Mouse (Mus musculus) spleen, postnatal 14 days (tissue): ENCODE data around the gene Prkg1.
"Not testable (repeated sequence)": the region's sequence is repeated elsewhere in the genome, so short reads cannot be mapped to it uniquely, and the experiment has no call there.

Experiments
- DNase-seq, 2 experiments: peaks; one replicate each; pipeline ENCODE4 v3.0.0; 2021 to 2022; ENCODE audit warnings: low spot score in 2 of 2

The Prkg1 gene

GRCm38 (mm10) chr19:30625391-30625790 lies 1139.4 kb downstream of the Prkg1 start:
- no peak for DNase-seq

DNA sequence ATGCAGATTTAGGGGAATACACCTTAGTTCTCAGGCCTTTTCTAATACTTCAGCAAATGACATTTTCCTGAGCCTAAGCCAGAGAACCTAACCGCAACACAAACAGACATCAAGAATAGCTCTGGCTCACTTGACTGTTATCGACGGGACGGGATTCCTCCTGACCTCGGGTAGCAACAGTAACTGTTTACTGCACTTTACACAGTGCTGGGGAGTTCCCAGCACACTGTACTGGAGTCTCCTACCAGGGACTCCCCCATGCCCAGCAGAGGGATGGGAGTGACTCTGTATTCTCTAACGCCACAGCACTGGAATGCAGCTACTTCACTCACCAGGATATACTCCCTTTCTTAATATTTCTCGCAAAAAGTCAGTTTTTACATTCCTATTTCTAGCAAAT lies 1141.2 kb downstream of the Prkg1 start:
- no peak for DNase-seq

GRCm38 (mm10) chr19:30613150-30613865 lies 1151.5 kb downstream of the Prkg1 start:
- no peak for DNase-seq

DNA sequence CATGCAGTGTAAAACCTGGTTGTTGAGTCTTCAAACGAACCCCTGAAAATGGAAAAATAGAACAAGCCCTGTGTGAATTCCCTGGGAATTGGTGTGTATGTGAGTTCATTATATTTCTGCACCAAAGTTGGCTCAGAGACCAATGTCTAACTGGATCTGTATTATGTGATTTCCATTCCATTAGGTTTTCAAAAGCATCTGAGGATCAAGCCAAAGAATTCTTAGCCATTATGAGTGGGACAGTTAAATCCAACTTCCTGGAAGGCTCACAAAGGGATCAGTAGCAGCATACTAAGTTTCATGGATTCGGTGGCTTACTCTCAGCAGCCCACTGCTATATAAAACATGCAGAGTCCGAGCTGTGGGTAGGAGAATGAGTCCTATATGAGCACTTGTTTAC lies 1178.5 kb downstream of the Prkg1 start:
- DNase-seq, result no peak

GRCm38 (mm10) chr19:30564516-30564915 lies 1200.3 kb downstream of the Prkg1 start:
- DNase-seq, result no peak

GRCm38 (mm10) chr19:30563876-30564275 lies 1201.0 kb downstream of the Prkg1 start:
- no peak for DNase-seq

DNA sequence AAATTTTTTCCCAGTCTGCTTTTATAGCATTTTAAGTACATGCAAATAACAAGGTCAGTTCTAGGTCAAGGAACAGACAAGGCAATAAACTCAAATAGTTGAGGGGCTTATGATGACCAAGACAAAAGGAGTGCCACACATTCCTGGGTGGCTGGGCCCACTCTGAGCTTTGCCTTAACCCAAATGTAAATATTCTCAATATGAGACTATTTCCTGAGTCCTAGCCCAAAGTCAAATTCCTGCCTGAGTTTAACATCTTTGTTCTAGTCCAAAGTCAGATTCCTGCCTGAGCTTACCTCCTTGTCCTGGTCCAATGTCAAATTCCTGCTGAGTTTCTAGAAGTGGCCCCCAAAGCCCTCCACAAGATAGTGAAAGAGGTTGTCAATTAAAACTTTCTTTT lies 1206.8 kb downstream of the Prkg1 start:
- DNase-seq, result no peak

DNA sequence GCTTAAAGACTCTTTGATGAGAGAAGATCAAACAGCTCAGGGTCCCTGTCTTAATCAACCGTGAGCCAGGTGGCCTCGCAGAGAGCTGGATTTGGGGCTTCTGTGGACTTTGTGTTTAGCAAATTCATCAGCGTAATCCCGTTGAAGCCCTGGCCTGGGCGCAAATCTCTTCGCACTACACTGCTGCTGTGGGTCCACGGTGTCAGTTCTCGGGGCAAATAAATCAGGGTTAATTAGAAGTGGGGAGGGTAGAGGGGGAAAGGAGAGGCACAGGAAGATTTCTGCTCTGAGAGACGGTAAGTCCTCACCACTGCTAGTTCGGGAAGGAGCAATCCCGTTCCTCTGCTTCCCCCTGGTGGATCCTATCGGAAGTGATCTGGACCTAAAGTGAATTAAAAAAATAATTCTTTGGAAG lies 1210.4 kb downstream of the Prkg1 start:
- peak in 1 of 2 experiments; percentile 19 for DNase-seq

DNA sequence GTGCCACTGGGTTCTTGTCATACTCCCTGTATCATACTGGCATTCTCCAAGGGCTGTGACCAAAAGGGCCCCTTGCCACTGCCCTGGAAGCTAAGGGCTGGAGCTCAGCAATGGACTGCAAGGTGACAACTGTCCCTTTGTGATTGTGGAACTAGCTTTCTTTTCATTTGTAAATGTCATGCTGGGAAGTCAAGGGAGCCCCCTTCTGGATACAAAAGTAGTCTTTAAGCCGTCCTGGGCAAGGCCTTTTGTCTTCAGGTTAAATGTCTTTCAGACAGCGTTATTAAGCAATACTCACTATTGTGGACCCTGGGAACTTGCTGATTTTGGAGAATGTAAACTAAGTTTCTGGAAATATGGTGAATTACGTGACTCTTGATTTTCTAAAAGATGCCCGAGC lies 1211.1 kb downstream of the Prkg1 start:
- no peak for DNase-seq

DNA sequence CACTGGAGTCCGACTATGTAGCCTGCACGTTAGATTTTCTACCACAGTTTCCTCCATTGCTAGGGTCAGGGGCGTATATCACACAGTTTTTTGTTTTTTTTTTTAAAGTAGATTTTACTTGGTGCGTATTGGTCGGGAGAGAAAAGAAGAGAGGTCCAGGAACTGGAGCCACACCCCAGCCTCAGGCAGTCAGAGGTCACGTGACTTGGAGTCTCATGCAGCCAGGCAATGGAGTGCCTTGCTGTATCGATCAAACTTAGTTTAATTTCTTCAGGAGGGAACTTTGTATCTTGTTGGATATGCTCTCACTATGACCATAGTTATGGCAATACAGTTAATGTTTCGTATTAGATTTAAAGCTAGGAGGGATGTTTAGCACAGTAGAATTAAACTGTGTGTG lies 1212.6 kb downstream of the Prkg1 start:
- DNase-seq, result no peak

- no peak for DNase-seq
Observed at GRCm38 (mm10) chr19:30549854-30550647, 1214.8 kb downstream of the Prkg1 start.

DNA sequence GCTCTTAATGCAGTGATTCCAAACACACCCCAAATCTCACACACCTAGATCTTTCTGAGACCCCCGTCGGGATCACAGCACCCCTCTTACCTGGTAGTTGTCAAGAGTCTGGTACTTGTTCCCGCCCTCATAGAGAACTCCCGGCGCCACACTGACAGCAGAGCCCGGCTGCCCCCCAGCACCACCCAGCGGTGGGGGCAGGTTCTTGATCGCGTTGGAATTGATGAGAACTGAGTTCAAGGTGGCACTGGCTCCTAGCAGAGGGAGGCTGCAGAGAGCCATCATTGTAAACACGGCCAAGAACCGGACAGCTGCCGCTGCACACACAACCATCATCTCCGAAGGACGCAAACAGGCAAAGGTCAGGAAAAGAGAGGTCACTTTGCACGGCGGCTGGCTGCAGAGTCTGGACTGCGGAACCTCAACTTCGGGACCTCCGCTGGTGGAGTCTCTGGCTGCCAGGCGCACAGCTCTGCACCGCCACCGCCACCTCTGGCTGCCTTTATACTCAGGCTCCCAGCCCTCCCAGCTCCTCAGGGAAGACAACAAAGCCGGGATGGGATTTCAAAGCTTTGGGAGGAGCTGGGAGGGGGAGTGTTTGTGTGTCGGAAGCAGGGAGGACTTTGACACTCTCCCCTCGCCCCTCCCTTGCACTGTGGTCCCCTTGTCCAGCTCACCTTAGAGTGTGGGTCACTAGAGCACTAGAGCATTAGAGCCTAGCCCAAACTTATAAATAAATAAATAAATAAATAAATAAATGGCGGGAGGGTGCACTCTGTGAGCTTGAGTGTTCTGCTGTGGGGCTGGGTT lies 1215.6 kb downstream of the Prkg1 start, which contains the start of gene Dkk1:
Gene Dkk1 (minus strand): TSS at position 622 of the 810 bp plus-strand sequence.
- DNase-seq, result no peak

GRCm38 (mm10) chr19:30548411-30549043 lies 1216.3 kb downstream of the Prkg1 start:
- DNase-seq, result no peak

GRCm38 (mm10) chr19:30539365-30539941 lies 1225.4 kb downstream of the Prkg1 start:
- DNase-seq, result not testable (repeated sequence)

- no peak for DNase-seq
Observed at GRCm38 (mm10) chr19:30516771-30517170, 1248.1 kb downstream of the Prkg1 start.
